Mouse (Mus musculus): ENCODE measurements around the gene Vmn1r132. TPM values are rescaled to one million over a fixed set of nuclear protein-coding genes. Genes with fewer than 3 reads are reported as not detected.
"Not testable (repeated sequence)": the region's sequence is repeated elsewhere in the genome, so short reads cannot be mapped to it uniquely, and the experiment has no call there.

The Vmn1r132 gene
- polyA plus RNA-seq (2012; rRNA removed) (not detected in 2 replicates), polyA plus RNA-seq (2014; fragmentation: Nextera tagmentation; extraction: Ambion mirVana) (not detected in 2 replicates)

DNA sequence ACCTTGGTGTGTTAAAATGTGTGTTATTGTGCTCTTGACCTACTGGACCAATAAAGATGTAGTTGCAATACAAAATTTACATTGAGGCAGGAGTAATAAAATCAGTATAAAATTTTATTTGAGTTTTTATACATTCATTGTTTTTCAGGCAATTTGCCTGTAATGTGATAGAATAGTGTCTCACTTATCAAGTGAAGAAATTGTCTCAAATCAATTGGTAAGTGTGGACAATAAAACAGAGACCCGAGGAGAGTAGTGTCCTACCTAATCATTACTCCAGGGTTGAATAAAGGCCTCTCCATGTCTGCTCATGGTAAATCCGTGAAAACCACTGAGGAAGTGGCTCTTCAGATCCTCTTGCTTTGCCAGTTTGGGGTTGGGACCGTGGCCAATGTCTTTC is at the start of gene Vmn1r132:
TSS of gene Vmn1r132 (plus strand) at position 301 of the 400 bp plus-strand sequence.
- not testable (repeated sequence) for ATAC-seq (ENCODE audit: low FRiP score, low read depth); H3K27ac ChIP-seq (replicated peaks; ENCODE audit: low read depth, low read length); H3K36me3 ChIP-seq (ENCODE audit: control insufficient read depth, insufficient read depth, low read length); H3K27me3 ChIP-seq (ENCODE audit: control insufficient read depth, insufficient read depth, low read length); H3K4me1 ChIP-seq (ENCODE audit: control insufficient read depth, insufficient read depth, low read length); H3K9ac ChIP-seq (ENCODE audit: low read depth, low read length, severe bottlenecking); H3K4me3 ChIP-seq (replicated peaks; ENCODE audit: low read length); H3K9me3 ChIP-seq (ENCODE audit: control insufficient read depth, low read length); H3K4me2 ChIP-seq (replicated peaks; ENCODE audit: low read depth, low read length, severe bottlenecking); DNase-seq (ENCODE audit: low spot score)
- WGBS = no CpG with 5 or more reads among the region's 3 CpGs

Other genes with a start within 250 kb of the Vmn1r132 start
- gene Gm6882, start 181.3 kb upstream of the Vmn1r132 start, polyA plus RNA-seq (2012; rRNA removed) = not detected in 2 replicates
- not detected in 2 replicates for gene Gm6882, start 181.3 kb upstream of the Vmn1r132 start, polyA plus RNA-seq (2014; fragmentation: Nextera tagmentation; extraction: Ambion mirVana)
- not detected in 2 replicates for gene Vmn1r130, start 102.3 kb upstream of the Vmn1r132 start, polyA plus RNA-seq (2012; rRNA removed)
- gene Vmn1r130, start 102.3 kb upstream of the Vmn1r132 start, polyA plus RNA-seq (2014; fragmentation: Nextera tagmentation; extraction: Ambion mirVana) = not detected in 2 replicates
- gene Vmn1r131, start 68.0 kb upstream of the Vmn1r132 start, polyA plus RNA-seq (2012; rRNA removed) = not detected in 2 replicates
- not detected in 2 replicates for gene Vmn1r131, start 68.0 kb upstream of the Vmn1r132 start, polyA plus RNA-seq (2014; fragmentation: Nextera tagmentation; extraction: Ambion mirVana)
- gene Gm4175, start 147.4 kb downstream of the Vmn1r132 start, polyA plus RNA-seq (2012; rRNA removed) = not detected in 2 replicates
- not detected in 2 replicates for gene Gm4175, start 147.4 kb downstream of the Vmn1r132 start, polyA plus RNA-seq (2014; fragmentation: Nextera tagmentation; extraction: Ambion mirVana)
- gene Gm4177, start 182.6 kb downstream of the Vmn1r132 start, polyA plus RNA-seq (2012; rRNA removed) = not detected in 2 replicates
- not detected in 2 replicates for gene Gm4177, start 182.6 kb downstream of the Vmn1r132 start, polyA plus RNA-seq (2014; fragmentation: Nextera tagmentation; extraction: Ambion mirVana)
- gene Vmn1r135, start 218.3 kb downstream of the Vmn1r132 start, polyA plus RNA-seq (2012; rRNA removed) = not detected in 2 replicates
- gene Vmn1r135, start 218.3 kb downstream of the Vmn1r132 start, polyA plus RNA-seq (2014; fragmentation: Nextera tagmentation; extraction: Ambion mirVana) = not detected in 2 replicates
- not detected in 2 replicates for gene Gm5725, start 230.2 kb downstream of the Vmn1r132 start, polyA plus RNA-seq (2012; rRNA removed)
- gene Gm5725, start 230.2 kb downstream of the Vmn1r132 start, polyA plus RNA-seq (2014; fragmentation: Nextera tagmentation; extraction: Ambion mirVana) = not detected in 2 replicates

Measured in limb, embryonic 14.5 days (tissue).